Mouse (Mus musculus) heart, embryonic 14.5 days (tissue): ENCODE results near the gene Cd68. TPM values are rescaled to one million over a fixed set of nuclear protein-coding genes. Genes with fewer than 3 reads are reported as not detected.
"Not testable (repeated sequence)": the region's sequence is repeated elsewhere in the genome, so short reads cannot be mapped to it uniquely, and the experiment has no call there.

ENCODE experiments used
- ATAC-seq: fragments of 200-750 bp; cut with Nextera tagmentation; 2 replicates; pipeline ENCODE4 v1.8.0; 2017; ENCODE audit warnings: low read depth, moderate TSS enrichment; ENCODE audit not compliant: insufficient number of reproducible peaks, insufficient read depth, low FRiP score
- H3K27ac ChIP-seq, 2 experiments: fragments of 200-500 bp in 1 of 2; fragments of 300-500 bp in 1 of 2; sonication (generic) in 1 of 2; replicated peaks in 1 of 2; 2 replicates each; pipeline ENCODE4 v1.5.1; 2012 to 2014; ENCODE audit warnings: low read depth in 2 of 2, low read length in 2 of 2, control low read depth in 1 of 2, mild to moderate bottlenecking in 1 of 2, mixed read lengths in 1 of 2; ENCODE audit not compliant: control insufficient read depth in 1 of 2, insufficient read depth in 1 of 2
- H3K27me3 ChIP-seq: fragments of 300-500 bp; sonication (generic); 2 replicates; pipeline ENCODE4 v1.6.1; 2014; ENCODE audit warnings: mild to moderate bottlenecking, low read length, control low read depth; ENCODE audit not compliant: control insufficient read depth, insufficient read depth
- H3K36me3 ChIP-seq: fragments of 300-500 bp; sonication (generic); 2 replicates; pipeline ENCODE4 v1.6.1; 2014; ENCODE audit warnings: mild to moderate bottlenecking, control low read depth, low read length, mixed read lengths; ENCODE audit not compliant: control insufficient read depth, insufficient read depth
- H3K4me1 ChIP-seq, 2 experiments: fragments of 200-500 bp in 1 of 2; fragments of 300-500 bp in 1 of 2; sonication (generic) in 1 of 2; 2 replicates each; pipeline ENCODE4 v1.6.1; 2012 to 2014; ENCODE audit warnings: low read length in 2 of 2, control low read depth in 1 of 2, mixed read lengths in 1 of 2; ENCODE audit not compliant: control insufficient read depth in 2 of 2, insufficient read depth in 2 of 2
- H3K4me2 ChIP-seq: fragments of 300-500 bp; sonication (generic); 2 replicates; pipeline ENCODE4 v1.6.1; 2014; ENCODE audit warnings: mild to moderate bottlenecking, low read length
- H3K4me3 ChIP-seq, 2 experiments: fragments of 200-500 bp in 1 of 2; fragments of 300-500 bp in 1 of 2; sonication (generic) in 1 of 2; 2 replicates each; pipeline ENCODE4 v1.5.1; 2012 to 2014; ENCODE audit warnings: low read length in 2 of 2, mild to moderate bottlenecking in 2 of 2, control low read depth in 1 of 2, low read depth in 1 of 2, moderate library complexity in 1 of 2; ENCODE audit not compliant: control insufficient read depth in 1 of 2, insufficient read depth in 1 of 2
- H3K9ac ChIP-seq: fragments of 300-500 bp; sonication (generic); 2 replicates; pipeline ENCODE4 v1.6.1; 2014; ENCODE audit warnings: mild to moderate bottlenecking, low read length
- H3K9me3 ChIP-seq: fragments of 300-500 bp; sonication (generic); 2 replicates; pipeline ENCODE4 v1.6.1; 2016; ENCODE audit warnings: low read length, control low read depth; ENCODE audit not compliant: control insufficient read depth
- WGBS: fragments of 180-500 bp; shearing (Covaris S2); extraction: QIAGEN DNeasy Blood & Tissue Kit; methylation state at CpG from one replicate; pipeline ENCODE4 v1.1.7; 2014; 5-methylcytosine and 5-hydroxymethylcytosine counted together
- polyA plus RNA-seq: library from polyadenylated mRNA; unstranded; fragments of >200 nt; fragmentation: Nextera tagmentation; extraction: Ambion mirVana; gene quantifications from 2 replicates; pipeline ENCODE4 v1.2.1, GENCODE M21; 2014

Gene Cd68
- polyA plus RNA-seq, 1 experiment from 2014 or later: 12.1 TPM

DNA sequence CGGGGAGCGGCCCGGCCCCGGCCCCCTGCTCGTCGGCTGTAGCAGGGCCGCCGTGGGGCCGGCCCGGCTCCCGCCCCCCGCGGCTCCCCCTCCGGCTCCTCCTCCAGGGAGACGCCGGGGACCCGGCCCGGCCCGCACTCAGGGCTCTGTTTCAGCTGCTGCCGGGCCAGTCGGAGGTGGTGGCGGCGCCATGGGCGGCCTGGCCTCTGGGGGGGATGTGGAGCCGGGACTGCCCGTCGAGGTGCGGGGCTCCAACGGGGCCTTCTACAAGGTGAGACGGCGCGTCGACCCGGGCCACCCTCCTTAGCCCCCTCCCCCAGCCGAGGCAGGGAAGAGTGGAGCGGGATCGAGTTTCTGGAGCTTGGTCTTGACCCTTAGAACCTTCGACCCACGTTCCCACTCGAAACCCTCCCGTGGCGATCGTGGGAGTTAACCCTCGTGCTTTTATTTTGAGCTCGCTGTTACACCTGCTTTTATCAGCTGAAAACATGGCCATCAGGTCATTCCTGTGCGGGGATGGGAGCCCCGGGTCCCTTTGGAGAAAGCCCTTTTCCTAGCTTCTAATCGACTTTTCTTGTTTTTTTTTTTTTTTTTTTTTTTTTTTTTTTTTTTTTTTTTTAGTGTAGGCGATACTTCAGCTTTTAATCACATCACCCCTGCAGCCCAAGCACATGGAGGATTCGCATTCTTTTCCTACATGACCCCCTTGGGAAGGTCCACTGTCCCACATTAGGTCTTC is 32.7 kb downstream of the Cd68 start:
- peaks cover 2 to 25% of the 10 kb centered on the region in 2 experiments; a peak in 3 of 4 replicates for H3K4me1 ChIP-seq
- peak overlapping the region; percentile 98 for H3K9ac ChIP-seq
- peaks cover 21% of the 10 kb centered on the region for H3K36me3 ChIP-seq
- H3K27ac ChIP-seq: peak overlapping the region; percentile 74 to 97
- H3K4me3 ChIP-seq: peak overlapping the region; percentile 89 to 96
- 0% methylated on average over 34 of the region's 50 CpGs for WGBS
- no peaks in the 10 kb centered on the region for H3K9me3 ChIP-seq
- peak; percentile 48 for ATAC-seq
- no peaks in the 10 kb centered on the region for H3K27me3 ChIP-seq
- peak overlapping the region; percentile 71 for H3K4me2 ChIP-seq

- 1% methylated on average over 25 of the region's 56 CpGs for WGBS
- Histone ChIP-seq H3K9ac (peak within 1 kb of the TSS; percentile 98), H3K27ac (peak within 1 kb of the TSS; percentile 83 to 97), H3K4me1 (peaks cover 2 to 25% of the 10 kb centered on the region in 2 experiments; a peak in 3 of 4 replicates), H3K4me3 (peak within 1 kb of the TSS; percentile 89 to 96), H3K9me3 (no peaks in the 10 kb centered on the region), H3K27me3 (no peaks in the 10 kb centered on the region), H3K36me3 (peaks cover 19% of the 10 kb centered on the region), H3K4me2 (peak within 1 kb of the TSS; percentile 71)
- peak; percentile 98 for ATAC-seq
Observed at GRCm38 (mm10) chr11:69632284-69633089, 33.5 kb downstream of the Cd68 start, which contains the start of gene Fxr2. Gene Fxr2 (plus strand): TSS chr11:69632990.

- Histone ChIP-seq H3K36me3 (0 out of 2 replicates have a peak, but pooled peaks cover 2% of the 10 kb centered on the region), H3K27me3 (no peaks in the 10 kb centered on the region), H3K4me3 (no peak overlapping the region), H3K4me2 (no peak overlapping the region), H3K27ac (no peak overlapping the region), H3K9ac (no peak overlapping the region), H3K4me1 (peaks cover 2 to 14% of the 10 kb centered on the region in 2 experiments; a peak in 3 of 4 replicates), H3K9me3 (no peaks in the 10 kb centered on the region)
- no peak for ATAC-seq
- 67% methylated on average over 1 of the region's 1 CpGs for WGBS
Observed at GRCm38 (mm10) chr11:69629802-69630201, 36.2 kb downstream of the Cd68 start.

- no peak overlapping the region for H3K4me3 ChIP-seq
- no peaks in the 10 kb centered on the region for H3K36me3 ChIP-seq
- WGBS: 39% methylated on average over 6 of the region's 6 CpGs
- H3K27me3 ChIP-seq: no peaks in the 10 kb centered on the region
- 0 out of 4 replicates have a peak, but pooled peaks cover 0 to 3% of the 10 kb centered on the region in 2 experiments for H3K4me1 ChIP-seq
- no peaks in the 10 kb centered on the region for H3K9me3 ChIP-seq
- no peak overlapping the region for H3K4me2 ChIP-seq
- no peak overlapping the region for H3K9ac ChIP-seq
- no peak overlapping the region for H3K27ac ChIP-seq
- ATAC-seq: no peak
Observed at GRCm38 (mm10) chr11:69628286-69628685, 37.7 kb downstream of the Cd68 start.

- peaks cover 6 to 11% of the 10 kb centered on the region in 2 experiments; a peak in 3 of 4 replicates for H3K4me1 ChIP-seq
- not testable (repeated sequence) for H3K9me3 ChIP-seq, ATAC-seq, H3K4me2 ChIP-seq, H3K4me3 ChIP-seq, H3K36me3 ChIP-seq, H3K27ac ChIP-seq, H3K27me3 ChIP-seq, H3K9ac ChIP-seq
- 84% methylated on average over 2 of the region's 2 CpGs for WGBS
Observed at GRCm38 (mm10) chr11:69624339-69624738, 41.6 kb downstream of the Cd68 start.

DNA sequence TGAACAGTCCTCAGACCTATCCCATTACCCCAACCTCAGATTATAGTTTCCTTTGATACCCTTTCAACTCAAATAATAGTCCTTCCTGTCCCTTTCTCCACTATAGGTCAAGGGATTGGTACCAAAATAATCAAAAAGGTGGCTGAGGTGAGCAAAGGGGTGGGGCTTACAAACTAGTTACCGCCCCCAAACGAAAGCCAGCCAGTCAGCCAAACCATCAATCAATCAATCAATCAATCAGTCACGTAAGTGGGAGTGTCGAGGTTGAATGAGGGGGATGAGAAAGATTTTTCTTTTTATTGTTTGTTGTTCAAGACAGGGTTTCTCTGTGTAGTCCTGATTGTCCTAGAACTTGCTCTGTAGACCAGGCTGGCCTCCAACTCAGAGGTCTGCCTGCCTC is 42.9 kb downstream of the Cd68 start:
- no peak for ATAC-seq
- Histone ChIP-seq H3K9me3 (no peaks in the 10 kb centered on the region), H3K27ac (no peak overlapping the region), H3K27me3 (no peaks in the 10 kb centered on the region), H3K4me2 (peak overlapping the region; percentile 81; the same call in 1 of the 2 replicates), H3K9ac (no peak overlapping the region), H3K4me1 (peaks cover 6 to 11% of the 10 kb centered on the region in 2 experiments; a peak in 3 of 4 replicates), H3K4me3 (no peak overlapping the region), H3K36me3 (no peaks in the 10 kb centered on the region)
- 75% methylated on average over 4 of the region's 4 CpGs for WGBS

- Histone ChIP-seq H3K4me3 (peak overlapping the region; percentile 64 to 66), H3K9ac (peak overlapping the region; percentile 88), H3K27ac (peak overlapping the region; percentile 11 to 55; a peak in 1 of 4 replicates), H3K4me2 (peak overlapping the region; percentile 81), H3K27me3 (no peaks in the 10 kb centered on the region), H3K4me1 (peaks cover 6 to 11% of the 10 kb centered on the region in 2 experiments; a peak in 3 of 4 replicates), H3K9me3 (no peaks in the 10 kb centered on the region), H3K36me3 (no peaks in the 10 kb centered on the region)
- WGBS: 29% methylated on average over 6 of the region's 6 CpGs
- no peak for ATAC-seq
Observed at GRCm38 (mm10) chr11:69622406-69622805, 43.5 kb downstream of the Cd68 start.
